Mouse (Mus musculus): ENCODE measurements at regions not wholly inside any gene's neighbourhood (a gene's known extent, or its start where the extent isn't known, plus 50 kb on each side); places are given as distances from the start of the nearest gene placed in this dataset.

- TF ChIP-seq CTCF (IDR thresholded peaks at IDR 0.05; ENCODE audit: low read depth, low read length): no peak
- no peak for TF ChIP-seq EP300 (IDR thresholded peaks at IDR 0.05; ENCODE audit: insufficient read depth, low read depth, low read length)
Observed at GRCm38 (mm10) chr15:56865879-56866278, 611.5 kb downstream of the Slc22a22 start.
